Mouse (Mus musculus) naive thymus-derived CD4-positive, alpha-beta T cell, adult 2 months (primary cell): Measurements from ENCODE around the gene Zfp598.

ENCODE experiments used
- DNase-seq: peaks from one replicate; pipeline ENCODE4 v3.0.0-alpha.2; 2011; ENCODE audit warnings: low read depth

Zfp598 gene

GRCm38 (mm10) chr17:24669545-24670245, at the start of gene Zfp598:
TSS of gene Zfp598 (plus strand) at chr17:24669687.
- peak; percentile 95 for DNase-seq

GRCm38 (mm10) chr17:24625472-24625871, 44.0 kb upstream of the Zfp598 start:
- DNase-seq, result no peak

GRCm38 (mm10) chr17:24628646-24629045, 40.8 kb upstream of the Zfp598 start:
- DNase-seq, result peak; percentile 83

DNA sequence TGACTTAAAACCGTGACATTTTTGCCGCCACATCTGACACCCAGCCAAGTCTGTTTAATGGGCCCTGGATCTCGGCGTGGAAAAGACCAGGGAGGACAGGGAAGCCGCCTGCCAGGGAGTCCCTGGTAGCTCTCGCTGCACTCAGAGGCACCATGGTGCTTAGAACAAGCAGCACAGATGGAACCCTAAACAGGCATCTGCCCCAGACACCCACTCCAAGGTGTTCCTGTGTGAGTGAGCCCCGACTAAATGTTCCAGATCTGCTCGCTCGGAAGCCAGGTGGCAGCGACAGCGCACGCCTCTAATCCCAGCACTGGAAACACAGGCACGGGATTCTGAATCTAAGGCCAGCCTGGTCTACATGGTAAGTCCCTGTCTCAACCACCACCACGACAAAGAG, 39.4 kb upstream of the Zfp598 start:
- DNase-seq, result no peak

DNA sequence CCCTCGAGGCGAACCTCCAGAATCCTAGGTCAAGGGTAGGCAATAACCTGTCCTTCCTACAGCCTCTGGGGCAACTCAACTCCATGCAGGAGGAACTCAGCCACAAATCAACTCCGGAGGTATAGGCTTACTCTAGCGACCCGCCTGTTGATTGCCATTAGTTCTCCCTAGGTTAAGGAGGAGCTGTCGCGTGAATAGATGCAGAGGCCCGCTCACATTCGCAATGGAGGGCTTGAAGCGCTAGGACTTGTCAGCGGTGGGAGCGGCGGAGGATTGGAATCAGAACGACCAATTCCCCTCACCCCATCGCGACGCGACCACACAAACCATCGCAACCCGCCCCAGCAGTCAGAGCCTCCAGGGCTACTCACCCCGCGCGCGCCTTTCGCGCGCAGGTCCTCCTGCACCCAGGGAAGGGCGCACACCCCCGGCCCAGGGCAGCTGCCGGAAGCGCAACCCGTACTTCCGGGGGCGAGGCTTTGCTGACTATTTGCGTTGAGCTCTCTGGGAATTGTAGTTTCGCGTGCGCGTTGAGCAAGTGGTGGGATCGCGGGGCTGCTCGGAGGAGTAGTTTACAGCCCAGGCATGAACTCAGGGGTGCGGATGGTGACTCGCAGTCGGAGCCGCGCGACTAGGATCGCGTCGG, 37.2 kb upstream of the Zfp598 start, which contains the start of the genes Tsc2 and Nthl1:
Gene Tsc2 (minus strand): TSS at position 464 of the 646 bp plus-strand sequence.
Gene Nthl1 (plus strand): TSS at position 514 of the 646 bp plus-strand sequence.
- DNase-seq, result peak; percentile 82

DNA sequence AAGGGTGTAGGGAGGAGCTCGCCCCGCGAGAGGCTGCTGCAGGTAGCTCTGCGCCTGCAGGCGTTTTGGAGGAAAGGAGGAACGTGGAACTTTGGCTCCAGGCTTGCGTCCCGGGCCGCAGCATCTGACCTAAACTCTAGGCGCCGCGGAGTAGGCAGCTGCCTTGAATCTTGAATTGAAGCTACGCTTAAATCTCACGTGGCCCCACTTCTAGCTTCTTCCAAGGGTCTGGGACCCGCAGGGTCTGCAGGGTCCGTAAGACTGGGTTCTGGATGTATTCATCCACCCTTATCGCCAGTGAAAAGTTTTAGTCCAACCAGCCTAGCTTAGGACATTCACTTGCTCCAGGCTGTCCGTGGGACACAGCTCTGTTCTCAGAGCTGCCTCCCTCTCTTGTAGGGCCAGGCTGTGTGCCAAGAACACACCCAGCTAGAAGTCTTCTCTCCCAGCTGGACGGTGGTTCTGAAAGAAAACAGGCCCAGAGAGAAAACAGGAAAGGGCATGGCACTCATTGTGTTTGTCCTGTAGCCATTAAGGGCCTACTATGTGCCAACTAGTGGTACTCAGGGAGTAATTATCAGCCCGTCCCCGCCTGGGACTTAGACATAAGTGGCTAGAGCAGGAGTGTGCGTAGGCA, 36.6 kb upstream of the Zfp598 start:
- DNase-seq, result no peak

GRCm38 (mm10) chr17:24633831-24634230, 35.7 kb upstream of the Zfp598 start:
- DNase-seq, result no peak

GRCm38 (mm10) chr17:24635024-24635423, 34.5 kb upstream of the Zfp598 start:
- DNase-seq, result no peak

GRCm38 (mm10) chr17:24635694-24636093, 33.8 kb upstream of the Zfp598 start:
- DNase-seq, result no peak

GRCm38 (mm10) chr17:24636781-24637481, 32.6 kb upstream of the Zfp598 start:
- DNase-seq, result no peak

GRCm38 (mm10) chr17:24638214-24638613, 31.3 kb upstream of the Zfp598 start:
- no peak for DNase-seq

GRCm38 (mm10) chr17:24638840-24639239, 30.6 kb upstream of the Zfp598 start:
- no peak for DNase-seq

GRCm38 (mm10) chr17:24639571-24639988, 29.9 kb upstream of the Zfp598 start:
- DNase-seq, result no peak

DNA sequence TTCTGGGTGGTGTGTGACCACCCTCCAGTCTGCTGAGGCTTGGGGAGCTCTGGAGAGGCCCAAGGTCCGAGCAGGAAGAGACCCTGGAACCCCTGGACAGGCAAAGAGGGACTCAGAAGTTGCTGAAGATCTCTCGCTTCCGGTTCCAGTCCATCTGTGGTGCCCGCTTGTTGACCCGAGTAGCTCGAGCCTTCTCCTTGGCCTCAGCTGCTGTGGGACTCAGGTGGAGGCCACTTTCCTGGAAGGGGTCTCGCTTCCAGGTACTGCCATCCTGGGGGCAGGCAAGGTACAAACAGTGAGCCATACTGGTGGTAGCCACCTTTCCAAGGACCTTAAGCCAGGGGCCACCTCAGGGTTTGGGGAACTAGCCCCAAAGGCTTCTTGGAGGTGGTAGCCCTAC, 29.4 kb upstream of the Zfp598 start:
- DNase-seq, result no peak

DNA sequence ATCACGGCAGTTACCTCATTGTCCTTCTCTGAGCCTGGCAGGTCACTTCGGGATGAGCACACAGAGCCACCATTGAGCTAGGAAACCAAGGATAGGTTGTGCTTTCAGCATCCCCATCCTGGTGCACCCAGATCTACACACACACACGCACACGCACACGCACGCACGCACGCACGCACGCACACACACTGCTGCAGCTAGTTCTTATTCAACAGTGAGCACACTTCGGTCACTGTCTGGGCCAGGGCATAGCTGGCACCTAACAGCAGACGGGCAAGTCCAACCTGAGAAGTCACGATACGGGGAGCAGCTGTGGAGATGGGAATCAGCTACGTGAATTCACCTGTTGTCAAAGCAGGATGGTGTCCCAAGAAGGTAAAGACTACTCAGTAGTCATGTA, 28.9 kb upstream of the Zfp598 start:
- no peak for DNase-seq

GRCm38 (mm10) chr17:24641944-24642343, 27.5 kb upstream of the Zfp598 start:
- DNase-seq, result no peak

- no peak for DNase-seq
Observed at GRCm38 (mm10) chr17:24642791-24643343, 26.6 kb upstream of the Zfp598 start.

DNA sequence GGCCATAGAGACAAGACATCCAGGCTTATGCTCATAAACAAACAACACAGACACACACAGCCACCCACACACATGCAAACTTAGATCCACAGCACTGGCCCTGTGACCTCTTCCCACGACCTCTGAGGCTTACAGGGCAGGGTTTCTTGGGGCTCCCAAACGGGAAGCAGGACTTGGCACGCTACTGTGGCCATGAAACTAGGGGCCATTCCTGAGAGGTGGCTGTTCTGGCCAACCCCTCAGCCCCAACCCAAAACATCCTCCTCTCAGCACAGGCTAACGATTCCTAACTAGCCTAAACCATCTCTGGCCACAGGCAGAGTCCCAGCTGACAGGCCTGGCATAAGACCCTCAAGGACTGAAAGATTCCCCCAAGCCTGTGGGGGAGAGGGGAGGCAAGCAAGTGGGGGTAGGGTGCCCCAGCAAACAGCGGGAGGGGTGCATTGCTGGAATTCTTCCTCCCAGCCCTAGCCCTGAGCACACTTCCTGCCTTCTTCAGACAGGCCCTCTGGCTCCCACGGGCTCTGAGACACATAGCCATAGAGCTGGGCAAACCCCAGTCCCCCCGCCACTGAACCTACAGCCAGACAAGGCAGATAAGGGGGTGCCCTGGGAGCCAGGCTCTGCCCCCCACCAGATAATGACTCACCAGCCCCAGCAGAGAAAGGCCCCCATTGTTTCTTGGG, 25.3 kb upstream of the Zfp598 start:
- no peak for DNase-seq

- DNase-seq, result no peak
Observed at GRCm38 (mm10) chr17:24644875-24645721, 24.4 kb upstream of the Zfp598 start.

GRCm38 (mm10) chr17:24645916-24646315, 23.6 kb upstream of the Zfp598 start:
- DNase-seq, result no peak

- no peak for DNase-seq
Observed at GRCm38 (mm10) chr17:24646381-24646780, 23.1 kb upstream of the Zfp598 start.
